Mouse (Mus musculus): ENCODE results near the gene Prdx5. TPM values are rescaled to one million over a fixed set of nuclear protein-coding genes. Genes with fewer than 3 reads are reported as not detected.
A peak's percentile ranks its signal among the peaks of the same experiment; 100 is the strongest.

Gene Prdx5
- polyA plus RNA-seq, 1 experiment: 2,285 TPM

DNA sequence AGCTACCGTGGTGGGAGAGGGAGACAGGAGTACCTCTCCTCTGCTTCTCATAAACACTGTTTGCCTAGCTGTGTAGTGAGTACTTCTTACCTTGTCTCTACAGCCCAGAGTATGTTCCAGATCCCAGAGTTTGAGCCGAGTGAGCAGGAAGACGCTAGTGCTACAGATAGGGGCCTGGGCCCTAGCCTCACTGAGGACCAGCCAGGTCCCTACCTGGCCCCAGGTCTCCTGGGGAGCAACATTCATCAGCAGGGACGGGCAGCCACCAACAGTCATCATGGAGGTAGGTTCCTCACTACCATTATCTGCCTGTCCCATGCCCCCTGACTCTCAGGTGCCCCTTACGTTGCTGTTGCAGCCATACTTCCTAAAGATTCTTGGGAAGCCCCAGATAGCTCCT is 32.9 kb upstream of the Prdx5 start:
- DNase-seq: no peak
- WGBS: 25% methylated on average over 5 of the region's 5 CpGs
- peak overlapping the region; percentile 46 for H3K27ac ChIP-seq (ENCODE audit: insufficient read depth, low read depth, low read length)
- TF ChIP-seq POLR2A (IDR thresholded peaks at IDR 0.05; ENCODE audit: low read depth, low read length) (no peak), CTCF (conservative IDR thresholded peaks at IDR 0.05; ENCODE audit: insufficient read depth, insufficient read length, low read depth, low read length) (no peak)
- H3K4me3 ChIP-seq (ENCODE audit: insufficient read depth, low read depth, low read length): peak overlapping the region; percentile 57
- H3K27me3 ChIP-seq (replicated peaks; ENCODE audit: control insufficient read depth, insufficient read depth, low read length): no peaks in the 10 kb centered on the region
- peaks cover 17% of the 10 kb centered on the region; the same call in 1 of the 2 replicates for H3K4me1 ChIP-seq (ENCODE audit: control insufficient read depth, insufficient read depth, low read length)
- no peaks in the 10 kb centered on the region for H3K36me3 ChIP-seq (ENCODE audit: control insufficient read depth, insufficient read depth, low read length)

DNA sequence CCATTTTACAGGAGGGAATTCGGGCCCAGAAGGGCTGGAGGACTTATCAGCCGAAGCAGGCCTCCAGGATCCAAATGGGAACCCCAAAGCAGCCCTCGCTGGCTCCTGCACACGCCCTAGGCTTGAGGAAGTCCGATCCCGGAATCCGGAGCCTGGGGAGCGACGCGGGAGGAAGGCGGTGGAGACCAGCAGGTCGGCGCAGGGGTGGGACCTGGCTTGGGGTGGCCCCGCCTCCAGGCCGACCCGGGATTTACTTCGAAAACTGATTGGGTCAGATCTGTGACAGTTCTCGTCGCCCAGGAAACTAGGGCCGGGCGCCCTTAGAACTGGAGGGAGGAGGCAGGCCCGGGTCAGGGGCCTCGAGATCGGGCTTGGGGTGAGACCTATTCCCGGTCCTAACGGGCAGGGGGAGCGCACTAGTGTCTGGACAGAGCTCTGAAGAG is 32.4 kb upstream of the Prdx5 start, which contains the start of gene Gpr137:
Gpr137 (minus strand) TSS at position 232 of the 443 bp plus-strand sequence.
- peaks cover 18% of the 10 kb centered on the region; the same call in 1 of the 2 replicates for H3K4me1 ChIP-seq (ENCODE audit: control insufficient read depth, insufficient read depth, low read length)
- peak within 1 kb of the TSS; percentile 84 for H3K27ac ChIP-seq (ENCODE audit: insufficient read depth, low read depth, low read length)
- WGBS: under 1% methylated on average over 27 of the region's 27 CpGs
- DNase-seq: peak; percentile 99
- H3K4me3 ChIP-seq (ENCODE audit: insufficient read depth, low read depth, low read length): peak within 1 kb of the TSS; percentile 81
- TF ChIP-seq POLR2A (IDR thresholded peaks at IDR 0.05; ENCODE audit: low read depth, low read length) (peak; percentile 50), CTCF (conservative IDR thresholded peaks at IDR 0.05; ENCODE audit: insufficient read depth, insufficient read length, low read depth, low read length) (no peak)
- H3K36me3 ChIP-seq (ENCODE audit: control insufficient read depth, insufficient read depth, low read length): no peaks in the 10 kb centered on the region
- no peaks in the 10 kb centered on the region for H3K27me3 ChIP-seq (replicated peaks; ENCODE audit: control insufficient read depth, insufficient read depth, low read length)

- peak within 1 kb of the TSS; percentile 81 for H3K4me3 ChIP-seq (ENCODE audit: insufficient read depth, low read depth, low read length)
- whole genome bisulfite sequencing: under 1% methylated on average over 83 of the region's 83 CpGs
- H3K27me3 ChIP-seq (replicated peaks; ENCODE audit: control insufficient read depth, insufficient read depth, low read length): no peaks in the 10 kb centered on the region
- peak; percentile 95 for DNase-seq
- peak; percentile 22 for TF ChIP-seq POLR2A (IDR thresholded peaks at IDR 0.05; ENCODE audit: low read depth, low read length)
- no peak for TF ChIP-seq CTCF (conservative IDR thresholded peaks at IDR 0.05; ENCODE audit: insufficient read depth, insufficient read length, low read depth, low read length)
- peak within 1 kb of the TSS; percentile 84 for H3K27ac ChIP-seq (ENCODE audit: insufficient read depth, low read depth, low read length)
- no peaks in the 10 kb centered on the region for H3K36me3 ChIP-seq (ENCODE audit: control insufficient read depth, insufficient read depth, low read length)
- peaks cover 18% of the 10 kb centered on the region; the same call in 1 of the 2 replicates for H3K4me1 ChIP-seq (ENCODE audit: control insufficient read depth, insufficient read depth, low read length)
Observed at GRCm38 (mm10) chr19:6941372-6942248, 31.7 kb upstream of the Prdx5 start, which contains the start of gene Bad. TSS of gene Bad (plus strand) at chr19:6941861.

GRCm38 (mm10) chr19:6940396-6941351 is 30.8 kb upstream of the Prdx5 start:
- DNase-seq: no peak
- H3K27me3 ChIP-seq (replicated peaks; ENCODE audit: control insufficient read depth, insufficient read depth, low read length): no peaks in the 10 kb centered on the region
- peaks cover 18% of the 10 kb centered on the region; the same call in 1 of the 2 replicates for H3K4me1 ChIP-seq (ENCODE audit: control insufficient read depth, insufficient read depth, low read length)
- no peaks in the 10 kb centered on the region for H3K36me3 ChIP-seq (ENCODE audit: control insufficient read depth, insufficient read depth, low read length)
- H3K4me3 ChIP-seq (ENCODE audit: insufficient read depth, low read depth, low read length): peak overlapping the region; percentile 81
- TF ChIP-seq POLR2A (IDR thresholded peaks at IDR 0.05; ENCODE audit: low read depth, low read length) (no peak), CTCF (conservative IDR thresholded peaks at IDR 0.05; ENCODE audit: insufficient read depth, insufficient read length, low read depth, low read length) (no peak)
- H3K27ac ChIP-seq (ENCODE audit: insufficient read depth, low read depth, low read length): peak overlapping the region; percentile 74
- WGBS: 20% methylated on average over 29 of the region's 29 CpGs

- Histone ChIP-seq H3K4me3 (ENCODE audit: insufficient read depth, low read depth, low read length) (no peak overlapping the region), H3K27ac (ENCODE audit: insufficient read depth, low read depth, low read length) (no peak overlapping the region), H3K4me1 (ENCODE audit: control insufficient read depth, insufficient read depth, low read length) (peaks cover 18% of the 10 kb centered on the region; the same call in 1 of the 2 replicates), H3K27me3 (replicated peaks; ENCODE audit: control insufficient read depth, insufficient read depth, low read length) (no peaks in the 10 kb centered on the region), H3K36me3 (ENCODE audit: control insufficient read depth, insufficient read depth, low read length) (no peaks in the 10 kb centered on the region)
- WGBS: 89% methylated on average over 20 of the region's 20 CpGs
- no peak for TF ChIP-seq POLR2A (IDR thresholded peaks at IDR 0.05; ENCODE audit: low read depth, low read length)
- TF ChIP-seq CTCF (conservative IDR thresholded peaks at IDR 0.05; ENCODE audit: insufficient read depth, insufficient read length, low read depth, low read length): no peak
- no peak for DNase-seq
Observed at GRCm38 (mm10) chr19:6939106-6940002, 29.4 kb upstream of the Prdx5 start.
